Mouse (Mus musculus): ENCODE measurements around the gene Olig2.

Gene Olig2

GRCm38 (mm10) chr16:91269468-91270211 is 44.4 kb downstream of the Olig2 start, which contains the start of gene Olig1:
Olig1 (plus strand) TSS chr16:91269772.
- in situ Hi-C loops (cut with MboI; ENCODE audit: unreplicated experiment in 2 of 2) = no loop called here

DNA sequence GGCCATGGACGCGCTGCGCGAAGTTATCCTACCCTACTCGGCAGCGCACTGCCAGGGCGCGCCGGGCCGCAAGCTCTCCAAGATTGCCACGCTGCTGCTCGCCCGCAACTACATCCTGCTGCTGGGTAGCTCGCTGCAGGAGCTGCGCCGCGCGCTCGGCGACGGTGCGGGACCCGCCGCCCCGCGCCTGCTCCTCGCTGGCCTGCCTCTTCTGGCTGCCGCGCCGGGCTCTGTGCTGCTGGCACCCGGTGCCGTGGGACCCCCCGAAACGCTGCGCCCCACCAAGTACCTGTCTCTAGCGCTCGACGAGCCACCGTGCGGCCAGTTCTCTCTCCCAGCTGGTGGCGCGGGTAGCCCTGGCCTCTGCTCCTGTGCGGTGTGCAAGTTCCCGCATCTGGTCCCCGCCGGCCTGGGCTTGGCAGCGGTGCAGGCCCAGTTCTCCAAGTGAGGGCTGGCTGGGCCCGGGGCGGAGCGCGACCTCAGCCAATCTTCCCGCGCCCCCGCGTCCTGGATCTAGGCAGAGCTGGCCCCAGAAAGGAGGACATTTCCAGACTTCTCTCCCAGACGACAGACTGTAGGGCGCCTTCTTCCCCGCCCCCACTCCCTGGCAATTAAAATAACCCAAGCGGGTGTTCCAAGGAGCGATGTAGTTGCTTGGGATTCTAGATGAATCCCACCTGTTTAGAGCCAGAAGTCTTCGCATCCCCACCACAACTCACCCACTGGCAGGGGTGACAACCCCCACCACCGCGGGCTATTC is 45.1 kb downstream of the Olig2 start:
- in situ Hi-C loops (cut with MboI; ENCODE audit: unreplicated experiment in 2 of 2) = no loop called here

- in situ Hi-C loops (cut with MboI; ENCODE audit: unreplicated experiment in 2 of 2) = no loop called here
Observed at GRCm38 (mm10) chr16:91270982-91271549, 45.8 kb downstream of the Olig2 start.

DNA sequence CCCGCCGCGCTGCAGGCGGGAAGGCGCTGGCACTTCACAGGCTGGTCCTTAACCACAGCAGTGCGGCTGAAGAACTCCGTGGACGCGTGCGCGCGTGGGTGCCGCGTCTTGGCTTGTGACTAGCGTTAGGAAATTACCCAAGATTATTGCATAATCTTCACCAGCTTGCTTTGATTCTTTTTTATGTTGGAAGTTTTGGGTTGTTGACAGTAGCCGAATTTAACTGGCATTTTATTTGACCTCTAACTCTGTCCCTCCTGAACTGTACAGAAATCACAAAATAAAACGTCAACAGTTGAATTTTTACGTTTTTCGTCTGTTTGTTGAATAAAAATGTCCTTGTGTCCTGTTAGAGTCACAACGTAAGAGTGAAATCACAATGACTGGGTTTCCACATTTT is 46.4 kb downstream of the Olig2 start:
- in situ Hi-C loops (cut with MboI; ENCODE audit: unreplicated experiment in 2 of 2) = no loop called here

All from v-Abl transformed pro-B cells (cell line).